Mouse (Mus musculus): ENCODE data around the gene Retreg1. TPM values are rescaled to one million over a fixed set of nuclear protein-coding genes. Genes with fewer than 3 reads are reported as not detected.

Retreg1 gene
- polyA plus RNA-seq, 1 experiment, result 24.3 TPM

- H3K4me3 ChIP-seq (ENCODE audit: insufficient read depth, low read length), result no peak overlapping the region
- no peak overlapping the region for H3K27ac ChIP-seq (ENCODE audit: insufficient read depth, low read length)
- TF ChIP-seq CTCF (IDR thresholded peaks at IDR 0.05; ENCODE audit: extremely low read depth, insufficient read depth, low read length) (no peak), POLR2A (IDR thresholded peaks at IDR 0.05; ENCODE audit: extremely low read depth, insufficient read depth, low read length) (no peak)
- peaks cover 2% of the 10 kb centered on the region; the same call in 1 of the 2 replicates for H3K4me1 ChIP-seq (ENCODE audit: control insufficient read depth, insufficient read depth, low read length)
These were observed 21.0 kb upstream of the Retreg1 start for GRCm38 (mm10) chr15:25821981-25822380.

- H3K27ac ChIP-seq (ENCODE audit: insufficient read depth, low read length), result no peak overlapping the region
- TF ChIP-seq CTCF (IDR thresholded peaks at IDR 0.05; ENCODE audit: extremely low read depth, insufficient read depth, low read length) (no peak), POLR2A (IDR thresholded peaks at IDR 0.05; ENCODE audit: extremely low read depth, insufficient read depth, low read length) (no peak)
- H3K4me1 ChIP-seq (ENCODE audit: control insufficient read depth, insufficient read depth, low read length), result peaks cover 2% of the 10 kb centered on the region; the same call in 1 of the 2 replicates
- no peak overlapping the region for H3K4me3 ChIP-seq (ENCODE audit: insufficient read depth, low read length)
These were observed 20.3 kb upstream of the Retreg1 start for GRCm38 (mm10) chr15:25822656-25823055.

GRCm38 (mm10) chr15:25826531-25826961 is 16.4 kb upstream of the Retreg1 start:
- peaks cover 2% of the 10 kb centered on the region; the same call in 1 of the 2 replicates for H3K4me1 ChIP-seq (ENCODE audit: control insufficient read depth, insufficient read depth, low read length)
- no peak overlapping the region for H3K4me3 ChIP-seq (ENCODE audit: insufficient read depth, low read length)
- no peak for TF ChIP-seq CTCF (IDR thresholded peaks at IDR 0.05; ENCODE audit: extremely low read depth, insufficient read depth, low read length)
- no peak for TF ChIP-seq POLR2A (IDR thresholded peaks at IDR 0.05; ENCODE audit: extremely low read depth, insufficient read depth, low read length)
- H3K27ac ChIP-seq (ENCODE audit: insufficient read depth, low read length), result no peak overlapping the region

GRCm38 (mm10) chr15:25828464-25828863 is 14.5 kb upstream of the Retreg1 start:
- H3K4me1 ChIP-seq (ENCODE audit: control insufficient read depth, insufficient read depth, low read length), result peaks cover 2% of the 10 kb centered on the region; the same call in 1 of the 2 replicates
- H3K27ac ChIP-seq (ENCODE audit: insufficient read depth, low read length), result no peak overlapping the region
- no peak overlapping the region for H3K4me3 ChIP-seq (ENCODE audit: insufficient read depth, low read length)
- TF ChIP-seq POLR2A (IDR thresholded peaks at IDR 0.05; ENCODE audit: extremely low read depth, insufficient read depth, low read length), result no peak
- no peak for TF ChIP-seq CTCF (IDR thresholded peaks at IDR 0.05; ENCODE audit: extremely low read depth, insufficient read depth, low read length)

- TF ChIP-seq POLR2A (IDR thresholded peaks at IDR 0.05; ENCODE audit: extremely low read depth, insufficient read depth, low read length), result no peak
- TF ChIP-seq CTCF (IDR thresholded peaks at IDR 0.05; ENCODE audit: extremely low read depth, insufficient read depth, low read length), result no peak
- Histone ChIP-seq H3K27ac (ENCODE audit: insufficient read depth, low read length) (no peak overlapping the region), H3K4me3 (ENCODE audit: insufficient read depth, low read length) (no peak overlapping the region), H3K4me1 (ENCODE audit: control insufficient read depth, insufficient read depth, low read length) (peaks cover 2% of the 10 kb centered on the region; the same call in 1 of the 2 replicates)
These were observed 12.6 kb upstream of the Retreg1 start for GRCm38 (mm10) chr15:25830426-25830825.

- no peak overlapping the region for H3K4me3 ChIP-seq (ENCODE audit: insufficient read depth, low read length)
- H3K27ac ChIP-seq (ENCODE audit: insufficient read depth, low read length), result no peak overlapping the region
- TF ChIP-seq POLR2A (IDR thresholded peaks at IDR 0.05; ENCODE audit: extremely low read depth, insufficient read depth, low read length), result no peak
- H3K4me1 ChIP-seq (ENCODE audit: control insufficient read depth, insufficient read depth, low read length), result no peaks in the 10 kb centered on the region
These were observed 8.7 kb upstream of the Retreg1 start for GRCm38 (mm10) chr15:25834282-25834681.

GRCm38 (mm10) chr15:25834920-25835674 is 7.9 kb upstream of the Retreg1 start:
- Histone ChIP-seq H3K4me1 (ENCODE audit: control insufficient read depth, insufficient read depth, low read length) (no peaks in the 10 kb centered on the region), H3K27ac (ENCODE audit: insufficient read depth, low read length) (no peak overlapping the region)
- TF ChIP-seq POLR2A (IDR thresholded peaks at IDR 0.05; ENCODE audit: extremely low read depth, insufficient read depth, low read length), result no peak

GRCm38 (mm10) chr15:25842462-25843085 is 406 bp upstream of the Retreg1 start:
- Histone ChIP-seq H3K4me3 (ENCODE audit: insufficient read depth, low read length) (peak overlapping the region; percentile 95), H3K4me1 (ENCODE audit: control insufficient read depth, insufficient read depth, low read length) (0 out of 2 replicates have a peak, but pooled peaks cover 1% of the 10 kb centered on the region), H3K27ac (ENCODE audit: insufficient read depth, low read length) (no peak overlapping the region)
- no peak for TF ChIP-seq CTCF (IDR thresholded peaks at IDR 0.05; ENCODE audit: extremely low read depth, insufficient read depth, low read length)
- TF ChIP-seq POLR2A (IDR thresholded peaks at IDR 0.05; ENCODE audit: extremely low read depth, insufficient read depth, low read length), result no peak

More at GRCm38 (mm10) chr15:25834920-25835674, 7.9 kb upstream of the Retreg1 start:
- H3K4me3 ChIP-seq (ENCODE audit: insufficient read depth, low read length), result no peak overlapping the region

- Histone ChIP-seq H3K27ac (ENCODE audit: insufficient read depth, low read length) (0 out of 2 replicates have a peak overlapping the region, but pooled peaks have one; percentile 76), H3K4me1 (ENCODE audit: control insufficient read depth, insufficient read depth, low read length) (0 out of 2 replicates have a peak, but pooled peaks cover 1% of the 10 kb centered on the region), H3K4me3 (ENCODE audit: insufficient read depth, low read length) (peak overlapping the region; percentile 95)
- TF ChIP-seq POLR2A (IDR thresholded peaks at IDR 0.05; ENCODE audit: extremely low read depth, insufficient read depth, low read length), result no peak
- TF ChIP-seq CTCF (IDR thresholded peaks at IDR 0.05; ENCODE audit: extremely low read depth, insufficient read depth, low read length), result no peak
These were observed 1.1 kb downstream of the Retreg1 start for GRCm38 (mm10) chr15:25844013-25844570.

Measured in cortical plate, adult 2 months (tissue).